In the genomic region with DNA sequence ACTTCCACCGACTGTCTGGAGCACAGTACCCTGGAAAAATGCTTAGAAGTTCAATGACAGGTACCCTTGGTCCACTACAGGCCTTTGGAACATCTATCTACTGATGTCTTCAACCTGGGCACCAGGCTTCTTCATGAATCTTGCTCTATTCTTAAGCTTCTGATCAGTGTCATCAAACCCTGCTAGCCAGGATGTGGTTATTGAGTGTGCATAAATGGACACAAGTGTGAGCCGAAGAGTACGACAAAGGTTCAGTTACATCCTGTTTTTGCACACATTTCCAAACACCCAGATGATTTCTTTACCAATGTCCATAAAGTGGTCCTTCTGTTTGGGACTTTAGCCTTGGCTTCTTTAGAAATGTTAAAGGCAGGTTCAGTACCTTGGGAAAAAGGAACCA, we compare ENCODE assay signal across 30 mouse cellular contexts. TPM values are rescaled to one million over a fixed set of nuclear protein-coding genes. Genes with fewer than 3 reads are reported as not detected.
DNase-seq lines count a peak whose midpoint lies in the region; ATAC-seq lines count a peak whose summit lies in the region.
"Had no signal": no experiment of that assay in that cellular context is flagged by ENCODE, and none has a peak within 500 bp of the region (broad histone marks: within the 10 kb centered on the region; RNA-seq: fewer than 3 reads in every experiment).

No protein-coding gene starts in this region.

- WGBS in forebrain, embryonic 10.5 days, result 93% methylated on average over 3 of the region's 3 CpGs

- no peaks in the 10 kb centered on the region for H3K27me3 ChIP-seq in forebrain, embryonic 10.5 days (ENCODE audit: poor library complexity, severe bottlenecking)
- H3K27me3 ChIP-seq: embryonic facial prominence, embryonic 13.5 days; forebrain, embryonic 13.5 days; heart, embryonic 13.5 days; intestine, embryonic 15.5 days had no signal

- no peaks in the 10 kb centered on the region for H3K36me3 ChIP-seq in forebrain, embryonic 10.5 days (replicated peaks)
- H3K36me3 ChIP-seq: embryonic facial prominence, embryonic 10.5 days; embryonic facial prominence, embryonic 13.5 days; heart, embryonic 13.5 days; intestine, embryonic 15.5 days had no signal

- peak; percentile 75 for ATAC-seq in activated CD4-positive, CD25-positive, alpha-beta regulatory T cell, adult 4 months
- ATAC-seq in megakaryocyte, adult 5-6 weeks (ENCODE audit: poor library complexity, severe bottlenecking), result peak; percentile 34; the same call in 1 of the 2 replicates
- ATAC-seq: forebrain, embryonic 13.5 days; forebrain, embryonic 16.5 days; hindbrain, postnatal 0 days; intestine, embryonic 15.5 days had no signal

- H3K4me3 ChIP-seq in forebrain, embryonic 10.5 days, result no peak overlapping the region
- H3K4me3 ChIP-seq: embryonic facial prominence, embryonic 10.5 days; embryonic facial prominence, embryonic 13.5 days; erythroblast, embryonic 14.5 days; forebrain, embryonic 13.5 days; gastrocnemius, adult 2 months; heart, embryonic 13.5 days; intestine, embryonic 15.5 days had no signal

- H3K27ac ChIP-seq in forebrain, embryonic 10.5 days, result no peak overlapping the region
- H3K27ac ChIP-seq: embryonic facial prominence, embryonic 10.5 days; embryonic facial prominence, embryonic 13.5 days; forebrain, embryonic 13.5 days; gastrocnemius, adult 2 months; heart, embryonic 13.5 days; hindbrain, embryonic 14.5 days; hindbrain, postnatal 0 days; intestine, embryonic 15.5 days had no signal

- H3K9me3 ChIP-seq in forebrain, embryonic 10.5 days, result no peaks in the 10 kb centered on the region
- H3K9me3 ChIP-seq: embryonic facial prominence, embryonic 10.5 days; embryonic facial prominence, embryonic 13.5 days; forebrain, embryonic 13.5 days; heart, embryonic 13.5 days; intestine, embryonic 15.5 days had no signal

- H3K4me1 ChIP-seq in forebrain, embryonic 10.5 days, result no peaks in the 10 kb centered on the region
- H3K4me1 ChIP-seq: embryonic facial prominence, embryonic 10.5 days; embryonic facial prominence, embryonic 13.5 days; forebrain, embryonic 13.5 days; heart, embryonic 13.5 days; intestine, embryonic 15.5 days had no signal

- DNase-seq in CD4-positive, CD25-positive, alpha-beta regulatory T cell, adult 2 months (ENCODE audit: low read depth, low spot score), result peak; percentile 11
- no peak for DNase-seq in forebrain, embryonic 10.5 days (ENCODE audit: extremely low spot score, low spot score)
- DNase-seq in cerebellum, postnatal 4 days (ENCODE audit: low spot score in 2 of 2), result no peak
- no peak for DNase-seq in frontal cortex, adult 2 months (ENCODE audit: extremely low spot score in 1 of 2, low spot score in 1 of 2)
- DNase-seq: adrenal gland, postnatal 10 days; adrenal gland, postnatal 36 days; B cell, adult 2 months; cerebellum, adult 11 months; cerebellum, adult 2 months; cerebellum, adult 9-11 months; cerebellum, postnatal 25 days; embryo, embryonic 11 days; gastrocnemius, adult 2 months; gastrocnemius, postnatal 14 days; heart, postnatal 14 days; heart, postnatal 4 days; kidney, adult 11 months had no signal

RNA-seq across cellular contexts. Expression of a gene that starts 1.5 kb away (rescaled TPM):
- polyA plus RNA-seq in activated CD4-positive, CD25-positive, alpha-beta regulatory T cell, adult 4 months (2017; shearing (Covaris generic)), result 10 to 100 TPM; 10.4 to 12.3 TPM
- total RNA-seq in megakaryocyte, adult 5-6 weeks (2015), result 0.50 TPM in 1 of 2 replicates, not detected in the other
- total RNA-seq in megakaryocyte, adult 5-6 weeks (2017), result 0.11 TPM in 1 of 2 replicates, not detected in the other
- polyA plus RNA-seq in forebrain, embryonic 10.5 days (2016; fragmentation: Nextera tagmentation; extraction: Ambion mirVana), result not detected in 2 replicates
- 0.14 and 0.19 TPM in 2 replicates for polyA plus RNA-seq in frontal cortex, adult 2 months (2012; rRNA removed)
- total RNA-seq: gastrocnemius, adult 2 months; gastrocnemius, postnatal 14 days; gastrocnemius, postnatal 4 days; heart, postnatal 4 days; hindbrain, postnatal 0 days had no signal
- polyA plus RNA-seq: embryonic facial prominence, embryonic 13.5 days; erythroblast, embryonic 14.5 days; forebrain, embryonic 13.5 days; forebrain, embryonic 16.5 days; heart, embryonic 13.5 days; hindbrain, embryonic 11.5 days; hindbrain, postnatal 0 days had no signal
